Mouse (Mus musculus) limb, embryonic 15.5 days (tissue): ENCODE data around the gene Rnf216. TPM values are rescaled to one million over a fixed set of nuclear protein-coding genes. Genes with fewer than 3 reads are reported as not detected.

Experiments used
- ATAC-seq: fragments of 200-750 bp; cut with Nextera tagmentation; 2 replicates; pipeline ENCODE4 v1.8.0; 2017; ENCODE audit warnings: low read depth, moderate TSS enrichment; ENCODE audit not compliant: insufficient number of reproducible peaks, low FRiP score, low TSS enrichment
- H3K27ac ChIP-seq: fragments of 300-500 bp; sonication (generic); 2 replicates; pipeline ENCODE4 v1.5.1; 2015; ENCODE audit warnings: moderate library complexity, mild to moderate bottlenecking, inconsistent platforms
- H3K27me3 ChIP-seq: fragments of 300-500 bp; sonication (generic); 2 replicates; pipeline ENCODE4 v1.6.1; 2015; ENCODE audit warnings: inconsistent platforms
- H3K36me3 ChIP-seq: fragments of 300-500 bp; sonication (generic); 2 replicates; pipeline ENCODE4 v1.6.1; 2015; ENCODE audit warnings: inconsistent platforms
- H3K4me1 ChIP-seq: fragments of 300-500 bp; sonication (generic); 2 replicates; pipeline ENCODE4 v1.6.1; 2015; ENCODE audit warnings: inconsistent platforms
- H3K4me2 ChIP-seq: fragments of 300-500 bp; sonication (generic); 2 replicates; pipeline ENCODE4 v1.6.1; 2015; ENCODE audit warnings: mild to moderate bottlenecking, inconsistent platforms
- H3K4me3 ChIP-seq: fragments of 300-500 bp; sonication (generic); 2 replicates; pipeline ENCODE4 v1.5.1; 2015; ENCODE audit warnings: mild to moderate bottlenecking, inconsistent platforms
- H3K9ac ChIP-seq: fragments of 300-500 bp; sonication (generic); 2 replicates; pipeline ENCODE4 v1.6.1; 2015; ENCODE audit warnings: inconsistent platforms
- H3K9me3 ChIP-seq: fragments of 300-500 bp; sonication (generic); 2 replicates; pipeline ENCODE4 v1.6.1; 2016; ENCODE audit warnings: inconsistent platforms
- WGBS: fragments of 180-500 bp; shearing (Covaris S2); methylation state at CpG from one replicate; pipeline ENCODE4 v1.1.7; 2015; 5-methylcytosine and 5-hydroxymethylcytosine counted together
- microRNA-seq: library from miRNA; unstranded; fragments of <30 nt; microRNA quantifications from one replicate; pipeline ENCODE4, GENCODE M21; 2016
- polyA plus RNA-seq: library from polyadenylated mRNA; unstranded; fragments of >200 nt; fragmentation: Nextera tagmentation; extraction: Ambion mirVana; gene quantifications from 2 replicates; pipeline ENCODE4 v1.2.1, GENCODE M21; 2015

The Rnf216 gene
- polyA plus RNA-seq, 1 experiment from 2014 or later: 40.4 TPM

DNA sequence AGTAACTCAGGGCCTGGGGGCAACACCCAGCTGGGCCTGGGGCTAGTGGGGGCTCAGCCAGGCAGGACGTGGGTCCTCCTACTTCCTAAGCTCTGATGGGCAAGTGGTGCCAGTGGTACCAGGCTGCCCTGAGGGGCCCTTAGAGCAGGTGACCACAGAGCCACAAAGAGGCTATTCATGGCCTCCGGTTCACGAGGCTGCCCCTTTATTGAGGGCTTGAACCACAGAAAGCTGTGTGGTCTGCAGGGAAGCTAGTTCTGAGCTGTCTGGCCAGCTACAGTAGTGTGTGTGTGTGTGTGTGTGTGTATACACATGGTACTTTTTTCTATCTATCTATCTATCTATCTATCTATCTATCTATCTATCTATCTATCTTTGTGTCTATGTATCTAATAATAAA is 159.2 kb downstream of the Rnf216 start:
- Histone ChIP-seq H3K36me3 (no peaks in the 10 kb centered on the region), H3K4me2 (no peak overlapping the region), H3K4me1 (0 out of 2 replicates have a peak, but pooled peaks cover 2% of the 10 kb centered on the region), H3K27me3 (no peaks in the 10 kb centered on the region), H3K9ac (no peak overlapping the region), H3K4me3 (no peak overlapping the region), H3K27ac (no peak overlapping the region), H3K9me3 (no peaks in the 10 kb centered on the region)
- 60% methylated on average over 3 of the region's 3 CpGs for WGBS
- ATAC-seq: no peak

DNA sequence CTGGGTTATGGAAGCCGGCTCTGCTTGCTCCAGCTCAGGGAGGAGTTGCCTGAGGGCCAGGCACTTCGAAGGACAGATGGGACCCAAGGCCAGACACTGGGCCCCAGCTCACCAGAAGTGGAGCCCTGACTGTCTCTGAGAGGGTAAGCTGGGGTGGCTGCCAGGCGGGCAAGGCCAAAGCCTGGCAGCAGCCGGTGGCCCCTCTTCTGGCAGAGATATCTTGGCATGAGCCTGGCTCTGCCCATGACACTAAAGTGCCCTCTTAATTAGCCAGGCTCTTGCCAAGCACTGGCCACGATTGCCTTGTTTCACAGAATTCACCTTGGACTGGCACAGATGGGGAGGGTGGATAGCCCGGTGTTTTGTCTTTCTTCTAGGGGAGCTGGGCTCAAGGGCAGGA is 162.4 kb downstream of the Rnf216 start:
- H3K9ac ChIP-seq: no peak overlapping the region
- no peaks in the 10 kb centered on the region for H3K27me3 ChIP-seq
- no peak overlapping the region for H3K27ac ChIP-seq
- 84% methylated on average over 6 of the region's 6 CpGs for WGBS
- H3K36me3 ChIP-seq: no peaks in the 10 kb centered on the region
- ATAC-seq: no peak
- H3K9me3 ChIP-seq: no peaks in the 10 kb centered on the region
- no peak overlapping the region for H3K4me3 ChIP-seq
- no peak overlapping the region for H3K4me2 ChIP-seq
- peaks cover 4% of the 10 kb centered on the region; the same call in 1 of the 2 replicates for H3K4me1 ChIP-seq

DNA sequence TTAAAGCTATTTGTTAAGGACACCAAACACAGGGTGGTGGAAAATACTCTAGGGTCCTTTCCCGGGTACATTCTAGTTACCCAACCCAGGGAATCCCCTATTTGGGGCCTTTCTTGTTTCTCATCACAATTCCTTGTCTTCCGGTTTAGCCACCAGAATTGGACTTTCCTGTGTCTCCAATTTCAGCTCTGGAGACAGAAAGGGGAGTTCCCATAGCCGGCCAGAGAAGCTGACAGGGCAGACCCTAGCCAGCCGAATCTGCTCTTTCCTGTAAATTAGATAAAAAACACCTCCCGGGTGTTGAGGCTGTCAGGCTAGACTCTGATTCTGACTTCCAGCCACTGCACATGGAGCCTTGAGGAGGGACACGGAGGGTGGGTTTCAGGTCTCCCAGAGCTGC is 163.2 kb downstream of the Rnf216 start:
- Histone ChIP-seq H3K4me3 (no peak overlapping the region), H3K36me3 (no peaks in the 10 kb centered on the region), H3K4me1 (peaks cover 5% of the 10 kb centered on the region; the same call in 1 of the 2 replicates), H3K9me3 (no peaks in the 10 kb centered on the region), H3K27me3 (no peaks in the 10 kb centered on the region), H3K27ac (no peak overlapping the region), H3K4me2 (no peak overlapping the region), H3K9ac (no peak overlapping the region)
- ATAC-seq: no peak
- 29% methylated on average over 6 of the region's 6 CpGs for WGBS

GRCm38 (mm10) chr5:142947460-142947859 is 165.3 kb downstream of the Rnf216 start:
- Histone ChIP-seq H3K4me3 (no peak overlapping the region), H3K9me3 (no peaks in the 10 kb centered on the region), H3K9ac (no peak overlapping the region), H3K4me1 (peaks cover 5% of the 10 kb centered on the region; the same call in 1 of the 2 replicates), H3K4me2 (no peak overlapping the region), H3K36me3 (no peaks in the 10 kb centered on the region), H3K27ac (no peak overlapping the region), H3K27me3 (no peaks in the 10 kb centered on the region)
- 73% methylated on average over 7 of the region's 7 CpGs for WGBS
- ATAC-seq: no peak

- Histone ChIP-seq H3K4me3 (no peak overlapping the region), H3K27ac (no peak overlapping the region), H3K4me2 (no peak overlapping the region), H3K27me3 (no peaks in the 10 kb centered on the region), H3K9me3 (no peaks in the 10 kb centered on the region), H3K36me3 (no peaks in the 10 kb centered on the region), H3K4me1 (peaks cover 5% of the 10 kb centered on the region; the same call in 1 of the 2 replicates), H3K9ac (no peak overlapping the region)
- no peak for ATAC-seq
- 51% methylated on average over 8 of the region's 8 CpGs for WGBS
These were observed 167.7 kb downstream of the Rnf216 start for GRCm38 (mm10) chr5:142944979-142945682.

Small RNA genes lying within 50 kb of the gene (microRNA-seq; reads per million reads assigned to microRNA genes)
- not detected for gene Gm44405

Other genes with a start within 250 kb of the Rnf216 start
- gene Fbxl18, start 217.6 kb downstream of the Rnf216 start, polyA plus RNA-seq: 12.5 and 12.6 TPM in 2 replicates
- 13,307 and 13,671 TPM in 2 replicates for gene Actb, start 206.2 kb downstream of the Rnf216 start, polyA plus RNA-seq
- gene Fscn1, start 152.7 kb downstream of the Rnf216 start, polyA plus RNA-seq: 308 and 341 TPM in 2 replicates
- gene Olfr718-ps1, start 34.6 kb upstream of the Rnf216 start, polyA plus RNA-seq: not detected in 2 replicates
- 13.4 and 14.8 TPM in 2 replicates for gene Rbak, start 67.8 kb upstream of the Rnf216 start, polyA plus RNA-seq
- not detected in 2 replicates for gene Spdye4b, start 68.0 kb upstream of the Rnf216 start, polyA plus RNA-seq
- gene Spdye4a, start 113.9 kb upstream of the Rnf216 start, polyA plus RNA-seq: not detected in 2 replicates
- 14.8 and 17.0 TPM in 2 replicates for gene Zfp12, start 122.2 kb upstream of the Rnf216 start, polyA plus RNA-seq
- gene Zfp316, start 157.0 kb upstream of the Rnf216 start, polyA plus RNA-seq: 3.1 and 3.6 TPM in 2 replicates
- 0.10 and 0.18 TPM in 2 replicates for gene Zfp853, start 180.6 kb upstream of the Rnf216 start, polyA plus RNA-seq
- gene E130309D02Rik, start 202.4 kb upstream of the Rnf216 start, polyA plus RNA-seq: 28.5 and 33.2 TPM in 2 replicates
- 72.3 and 78.7 TPM in 2 replicates for gene Zdhhc4, start 216.3 kb upstream of the Rnf216 start, polyA plus RNA-seq
- gene Grid2ip, start 244.3 kb upstream of the Rnf216 start, polyA plus RNA-seq: 0.68 and 1.1 TPM in 2 replicates